Mouse (Mus musculus) urinary bladder, postnatal 4 days (tissue): Measurements from ENCODE around the gene Ibsp.
A peak's percentile ranks its signal among the peaks of the same experiment; 100 is the strongest.

ENCODE experiments used
- DNase-seq, 2 experiments: peaks; one replicate each; pipeline ENCODE4 v3.0.0; 2021 to 2022; ENCODE audit warnings: low spot score in 2 of 2

Gene Ibsp

DNA sequence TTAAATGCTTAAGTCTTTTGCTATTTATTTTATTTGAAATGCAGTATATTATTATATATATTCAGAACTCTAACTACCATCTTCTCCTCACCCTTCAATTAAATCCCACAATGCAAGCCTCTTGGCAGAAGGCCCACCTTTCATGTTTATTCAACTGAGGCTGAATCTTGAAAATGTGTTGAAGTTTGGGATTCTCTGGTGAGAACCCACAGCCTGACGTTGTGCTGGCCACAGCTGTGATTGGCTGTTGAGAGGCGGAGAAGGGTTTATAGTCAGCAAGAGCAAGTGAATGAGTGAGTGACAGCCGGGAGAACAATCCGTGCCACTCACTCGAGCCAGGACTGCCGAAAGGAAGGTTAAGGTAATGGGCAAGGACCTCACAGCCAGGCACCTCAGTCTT is at the start of gene Ibsp:
TSS of gene Ibsp (plus strand) at position 178 of the 400 bp plus-strand sequence.
- no peak for DNase-seq

DNA sequence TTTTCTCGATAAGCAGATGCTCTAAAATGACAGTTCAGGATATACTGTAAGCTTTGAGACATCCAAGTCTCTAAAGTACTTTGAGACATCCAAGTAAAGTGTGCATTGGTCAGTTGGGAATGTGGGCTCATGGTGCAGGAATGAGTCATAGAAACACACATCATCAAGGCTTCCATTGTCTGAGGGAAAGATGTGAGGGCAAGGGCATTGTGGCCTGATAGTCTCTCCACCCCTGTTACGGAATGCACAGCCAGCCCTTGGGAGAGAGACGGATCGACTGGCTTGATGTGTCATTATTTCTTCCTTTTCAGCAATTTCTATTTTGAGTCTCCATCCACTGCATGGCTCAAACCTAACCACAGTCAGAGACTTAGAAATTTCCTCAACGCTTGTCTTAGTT is 47.2 kb upstream of the Ibsp start:
- DNase-seq: no peak

DNA sequence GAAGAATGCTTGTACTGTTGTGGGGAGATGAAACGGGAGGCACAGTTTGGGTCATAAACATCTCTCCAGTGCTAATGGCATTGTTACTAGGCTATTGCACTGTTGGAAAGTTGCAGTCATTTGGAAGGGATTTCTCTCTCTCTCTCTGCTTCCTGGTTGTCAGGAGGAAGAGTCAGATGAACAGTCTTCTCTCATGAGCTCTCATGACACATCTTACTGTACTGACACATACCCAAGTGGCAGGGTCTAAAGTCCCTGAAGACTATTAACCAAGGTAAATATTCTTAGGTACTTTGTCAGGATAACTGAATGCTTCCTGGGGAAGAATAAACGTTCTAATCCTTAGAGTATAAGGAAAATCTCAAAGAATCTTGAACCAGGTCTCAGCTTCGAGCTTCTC is 42.4 kb upstream of the Ibsp start:
- DNase-seq: no peak

DNA sequence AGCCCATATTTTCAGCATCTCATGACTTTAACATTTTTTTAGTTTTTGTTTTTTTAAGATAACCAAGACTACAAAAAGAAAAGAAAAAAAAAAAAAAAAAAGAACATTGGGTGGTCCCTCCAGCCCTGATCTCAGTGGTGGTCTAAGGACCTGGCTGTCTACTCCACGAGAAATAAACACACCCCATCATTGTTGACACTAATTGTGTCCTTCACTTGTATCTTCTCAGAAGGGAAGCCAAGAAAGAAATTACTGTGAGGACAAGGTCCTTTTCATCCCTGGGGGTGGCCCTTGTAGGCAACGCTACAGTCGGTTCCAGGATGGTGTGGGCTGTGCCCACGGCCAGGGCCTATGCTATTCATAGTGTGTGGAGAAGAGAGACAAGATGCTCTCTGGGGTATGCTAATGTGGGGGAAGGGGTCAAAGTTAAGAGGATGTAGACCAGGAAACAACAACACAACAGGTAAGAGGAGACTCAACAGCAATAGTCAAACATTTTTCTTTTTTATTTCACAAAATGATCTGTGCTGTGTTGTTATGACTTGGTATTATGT is 37.0 kb upstream of the Ibsp start:
- DNase-seq: no peak

DNA sequence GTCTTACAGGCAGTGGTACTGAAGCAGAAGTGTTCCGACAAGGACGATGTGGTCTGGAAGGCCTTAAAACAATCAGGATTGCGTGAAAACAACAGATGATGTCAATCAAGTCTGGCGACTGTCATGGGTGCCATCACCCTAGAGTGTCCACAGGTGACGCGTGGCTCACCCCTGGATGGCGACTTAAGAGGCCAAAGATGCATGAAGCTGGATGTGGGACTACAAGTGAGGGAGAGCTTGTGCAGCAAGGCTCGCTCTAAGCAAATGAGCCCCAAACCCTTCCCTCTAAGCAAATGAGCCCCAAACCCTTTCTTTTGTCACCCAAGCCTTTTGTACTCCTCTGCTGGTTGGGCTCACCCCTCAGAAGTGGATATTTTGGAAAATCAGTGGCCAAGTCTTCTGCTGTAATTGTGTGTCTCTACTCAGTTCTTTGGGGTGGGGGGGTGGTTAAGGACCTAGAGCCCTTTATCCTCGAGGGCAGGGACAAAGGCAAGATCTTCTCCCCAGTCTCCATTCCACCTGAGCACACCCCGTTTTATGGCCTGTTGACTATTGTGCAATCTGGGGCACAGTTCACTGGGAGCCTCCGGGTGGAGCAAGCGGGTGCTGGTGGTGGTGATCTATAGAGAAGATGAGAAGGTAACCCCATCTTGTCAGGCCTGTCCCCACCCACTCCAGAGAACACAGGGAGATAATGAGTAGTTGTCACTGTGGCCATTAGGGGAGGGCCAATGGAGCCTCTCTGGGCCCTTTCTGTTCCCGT is 35.8 kb upstream of the Ibsp start:
- DNase-seq: no peak

DNA sequence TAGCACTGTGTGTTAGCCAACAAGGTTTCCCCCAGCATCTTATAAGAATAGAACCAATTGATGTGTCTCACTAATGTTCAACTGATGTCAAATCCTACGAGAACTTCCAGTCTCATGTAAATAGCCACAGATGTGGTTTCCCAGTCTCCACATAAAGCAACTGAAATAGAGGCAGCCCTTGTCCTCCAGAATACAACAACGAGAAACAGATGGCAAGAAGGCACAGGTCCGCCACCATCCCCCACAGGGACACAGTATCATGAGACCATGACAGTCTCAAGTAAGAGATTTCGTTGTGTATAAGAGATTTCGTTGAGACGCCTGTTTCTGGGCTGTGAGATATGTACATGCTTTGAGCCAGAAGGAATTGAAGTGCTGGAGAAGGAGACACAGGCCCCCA is 4.8 kb upstream of the Ibsp start:
- no peak for DNase-seq

DNA sequence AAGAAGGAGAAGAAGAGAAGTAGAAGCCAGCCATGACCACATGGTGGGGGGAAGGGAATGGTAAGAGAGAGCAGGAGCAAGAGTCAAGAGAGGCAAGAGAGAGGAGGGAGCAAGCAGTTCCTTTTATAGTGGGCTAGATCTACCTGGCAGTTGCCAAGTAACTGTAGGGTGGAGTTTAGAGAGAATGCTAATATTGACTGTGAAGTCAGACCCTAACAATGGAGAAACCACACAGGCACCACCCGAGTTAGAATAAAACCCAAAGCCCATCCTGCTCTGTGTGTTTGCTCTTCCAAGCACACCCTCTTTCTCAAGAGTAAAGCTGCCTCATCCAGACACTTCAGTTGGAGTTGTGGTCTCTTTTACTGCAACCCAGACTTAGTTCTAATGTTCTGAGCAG is 15.1 kb downstream of the Ibsp start:
- DNase-seq: no peak

DNA sequence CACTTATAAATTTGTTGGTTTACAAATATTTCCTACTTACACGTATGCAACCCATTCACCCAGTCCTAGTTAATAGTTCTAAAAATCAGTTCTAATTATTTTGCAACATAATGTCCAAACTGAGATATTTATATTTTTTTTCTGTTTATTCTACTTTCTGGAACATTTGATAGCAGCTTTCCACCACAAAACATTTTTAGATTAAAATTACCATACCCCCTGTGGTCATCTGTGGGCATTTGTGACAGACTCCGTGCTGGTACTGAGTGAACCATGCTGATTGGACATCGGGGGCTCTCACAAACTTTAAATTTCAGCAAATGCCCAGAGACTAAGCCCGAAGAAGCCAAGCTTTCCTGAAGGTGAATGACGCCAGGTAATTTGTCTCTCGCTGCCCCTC is 26.1 kb downstream of the Ibsp start, which contains the start of gene Mepe:
TSS of gene Mepe (plus strand) at position 301 of the 400 bp plus-strand sequence.
- DNase-seq: no peak

DNA sequence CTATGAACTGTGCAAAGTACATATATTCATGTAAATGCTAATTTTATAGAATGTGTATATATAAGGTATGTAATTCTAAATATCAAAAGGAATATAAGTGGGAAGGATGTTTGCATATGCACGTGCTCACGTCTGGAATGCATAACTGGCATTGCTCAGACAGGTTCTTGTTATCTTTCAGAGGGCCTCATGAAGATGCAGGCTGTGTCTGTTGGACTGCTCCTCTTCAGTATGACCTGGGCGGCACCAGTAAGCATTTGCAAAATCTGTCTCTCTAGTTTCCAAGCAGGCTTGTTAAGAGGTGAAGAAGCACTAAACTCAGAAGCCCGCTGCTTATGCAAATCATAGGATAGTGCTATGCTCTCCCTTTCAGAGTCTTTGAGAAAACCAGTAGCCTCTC is 27.9 kb downstream of the Ibsp start:
- DNase-seq: no peak

DNA sequence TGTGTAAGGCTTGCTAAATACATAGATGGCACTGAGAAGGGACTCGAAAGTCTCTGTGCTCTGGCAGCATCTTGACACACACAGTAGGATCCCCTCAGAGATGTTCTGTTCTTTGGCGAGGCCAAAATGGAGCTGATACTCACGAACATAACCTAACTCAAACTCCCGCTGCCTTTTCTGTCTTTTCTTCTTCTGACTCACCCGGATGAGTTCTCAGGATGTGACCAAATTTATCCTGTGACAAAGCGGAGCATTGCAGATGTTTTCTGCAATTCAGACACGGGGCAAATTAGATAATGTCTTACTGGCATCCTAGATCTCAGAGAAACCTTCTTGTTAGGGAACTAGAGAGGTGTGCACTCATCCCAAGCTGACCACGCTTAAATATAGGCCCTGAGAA is 28.4 kb downstream of the Ibsp start:
- DNase-seq: no peak

DNA sequence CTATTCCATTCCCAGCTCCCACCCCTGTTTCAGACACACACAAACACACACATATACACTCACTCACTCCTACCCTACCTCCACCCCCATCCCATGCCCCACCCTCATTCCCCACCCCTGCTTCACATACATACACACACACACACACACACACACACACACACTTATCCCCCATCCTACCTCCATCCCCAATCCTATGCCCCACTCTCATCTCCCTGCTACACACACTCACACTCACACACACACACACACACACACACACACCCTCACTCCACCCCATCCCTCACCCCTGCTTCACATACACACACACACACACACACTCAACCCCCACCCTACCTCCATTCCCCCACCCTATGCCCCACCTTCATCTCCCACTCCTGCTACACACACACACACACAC is 28.9 kb downstream of the Ibsp start:
- DNase-seq: no peak

DNA sequence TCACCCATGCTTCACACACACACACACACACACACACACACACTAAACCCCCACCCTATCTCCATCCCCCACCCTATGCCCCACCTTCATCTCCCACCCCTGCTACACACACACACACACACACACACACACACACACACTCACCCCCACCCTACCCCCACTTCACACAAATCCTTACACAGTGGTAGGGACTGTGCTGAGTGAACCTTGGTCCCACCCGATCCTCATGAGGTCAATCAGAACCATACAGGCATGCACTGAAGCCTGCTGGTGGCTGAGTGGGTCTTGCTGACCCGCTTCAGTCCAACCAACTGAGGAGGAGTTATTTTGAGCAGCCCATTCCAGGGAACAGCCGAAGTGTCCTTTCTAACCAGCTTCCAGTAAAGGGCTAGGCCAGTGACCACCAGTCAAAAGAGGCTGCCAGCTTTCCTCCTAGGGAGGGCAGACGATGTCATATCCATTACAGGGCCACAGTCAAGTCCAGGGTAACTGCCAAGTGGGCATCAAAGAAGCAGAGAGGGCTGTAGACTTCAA is 29.4 kb downstream of the Ibsp start:
- no peak for DNase-seq

DNA sequence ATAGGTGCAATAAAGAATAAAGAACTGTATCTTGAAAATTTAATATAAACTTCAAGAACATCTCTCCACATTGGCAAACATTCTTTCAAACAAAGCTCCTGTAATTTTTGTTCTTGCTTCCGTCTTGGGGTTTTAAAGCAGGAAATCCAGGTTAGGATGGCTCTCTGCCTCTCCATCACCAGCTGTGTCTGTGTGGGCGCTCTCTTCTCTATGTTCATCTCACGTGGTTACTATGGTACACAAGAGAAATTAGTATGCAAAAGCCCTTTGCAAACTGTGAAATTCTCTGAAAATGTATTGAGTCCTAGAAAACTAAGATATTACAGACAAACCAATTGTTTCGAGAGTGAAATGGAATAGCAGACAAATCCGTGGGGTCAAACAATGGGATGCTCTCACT is 30.4 kb downstream of the Ibsp start:
- DNase-seq: no peak

DNA sequence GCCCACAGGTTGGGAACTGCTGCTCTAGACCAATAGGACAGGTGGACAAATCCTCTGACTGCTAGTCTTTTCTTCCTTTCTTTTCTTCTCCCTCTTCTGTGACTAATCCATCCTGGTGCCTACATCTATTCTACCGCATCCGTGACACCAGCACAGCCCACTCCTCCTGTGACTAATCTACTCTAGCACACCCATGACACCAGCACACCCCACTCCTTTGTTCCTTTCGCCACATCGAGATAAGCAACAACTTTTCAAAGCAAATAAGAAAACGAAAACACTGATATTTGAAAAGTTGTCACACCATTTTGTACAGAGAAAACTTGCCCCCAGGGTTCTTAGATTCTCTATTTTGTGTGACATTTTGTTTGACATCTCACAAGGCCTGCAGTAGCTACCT is 31.1 kb downstream of the Ibsp start:
- no peak for DNase-seq

DNA sequence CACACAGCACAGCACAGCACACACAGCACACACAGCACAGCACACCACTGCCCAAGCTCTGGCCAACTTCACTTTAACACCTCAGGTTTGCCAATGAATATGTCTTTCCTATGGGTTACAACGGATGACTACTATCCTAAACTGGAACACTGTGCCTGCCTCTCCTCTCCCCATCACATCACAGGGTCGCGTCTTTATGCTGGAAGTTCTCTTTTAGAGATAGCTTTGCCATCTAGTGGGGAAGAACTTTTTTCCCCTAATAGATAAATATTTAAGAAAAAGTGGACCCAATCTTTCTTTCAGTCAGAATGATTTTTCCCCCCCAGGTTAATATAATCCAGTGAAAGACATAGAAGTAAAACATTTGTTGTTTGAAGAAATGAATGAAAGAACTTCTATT is 33.3 kb downstream of the Ibsp start:
- DNase-seq: no peak

DNA sequence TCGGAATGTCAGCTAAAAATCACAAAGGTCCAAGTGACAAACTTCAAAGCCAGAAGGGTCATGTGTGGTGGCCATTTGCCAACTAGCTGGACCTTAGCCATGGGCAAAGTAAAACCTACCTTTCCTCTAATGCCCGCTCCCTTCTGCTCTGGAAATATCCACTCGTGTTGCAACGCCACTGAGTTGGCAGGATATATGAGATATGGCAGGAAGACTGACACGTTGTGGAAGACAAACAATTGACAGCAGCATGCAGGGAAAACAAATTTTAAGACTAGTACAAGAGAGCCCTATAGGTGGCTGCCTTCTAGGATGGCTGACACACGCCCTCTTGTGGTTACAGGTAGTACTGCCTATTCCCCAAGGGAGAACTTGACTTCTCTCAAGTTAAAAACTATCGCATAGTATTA is 34.3 kb downstream of the Ibsp start:
- DNase-seq: peak in 1 of 2 experiments; percentile 68

DNA sequence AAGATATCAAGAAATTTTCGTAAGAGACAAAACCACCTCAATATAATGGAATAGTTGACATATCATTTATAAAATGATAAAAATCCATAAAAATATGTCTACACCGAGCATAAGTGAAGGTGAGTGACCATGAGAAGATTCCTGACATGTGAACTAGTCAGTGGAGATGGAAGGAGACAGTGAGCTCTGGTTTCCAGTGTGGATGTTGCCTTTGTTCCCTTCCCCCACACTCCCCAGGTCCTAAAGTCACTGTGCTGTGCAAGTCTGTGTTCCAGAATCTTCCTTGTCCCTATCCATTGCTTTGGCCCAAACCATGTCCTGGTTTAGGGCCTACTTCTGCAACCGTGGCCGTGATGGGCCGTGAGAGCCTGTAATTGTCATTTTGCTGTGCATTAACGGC is 34.7 kb downstream of the Ibsp start:
- DNase-seq: no peak

DNA sequence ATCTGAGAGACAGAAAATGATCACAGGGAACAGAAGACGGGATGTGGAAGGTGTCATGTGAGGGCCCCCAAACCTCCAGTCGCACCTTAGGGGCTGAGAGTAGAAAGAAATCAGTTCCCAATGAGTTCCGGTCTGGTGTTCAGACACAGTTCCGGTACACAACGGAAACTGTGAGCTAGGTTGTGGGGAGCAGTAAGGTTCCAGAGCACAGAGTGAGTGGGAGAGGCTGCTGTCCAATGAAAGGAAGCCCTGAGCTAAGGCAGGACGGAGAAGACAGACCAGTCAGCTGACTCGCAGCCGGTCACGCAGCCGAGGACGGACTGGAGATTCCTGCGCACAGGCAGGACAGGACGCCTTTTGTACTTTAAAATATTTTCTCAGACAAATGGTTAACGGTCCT is 35.5 kb downstream of the Ibsp start:
- DNase-seq: no peak

DNA sequence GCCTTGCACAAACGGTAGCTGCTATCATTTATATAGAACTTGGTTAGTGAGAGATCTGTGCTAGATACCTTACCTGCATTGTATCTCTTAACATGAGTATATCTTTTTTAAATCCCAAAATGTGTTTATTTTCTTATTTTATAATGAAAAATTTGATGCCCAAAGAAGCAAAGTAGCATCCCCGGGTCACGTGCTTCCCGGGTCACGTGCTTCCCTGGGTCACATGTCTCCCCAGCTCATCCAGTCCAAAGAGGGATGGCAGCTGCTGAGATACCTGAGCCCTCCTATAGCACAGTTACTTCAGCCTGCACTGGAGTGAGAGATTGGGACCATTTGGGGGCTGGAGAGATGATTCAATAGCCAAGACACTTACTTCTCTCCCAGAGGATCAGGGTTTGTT is 37.0 kb downstream of the Ibsp start:
- DNase-seq: no peak

DNA sequence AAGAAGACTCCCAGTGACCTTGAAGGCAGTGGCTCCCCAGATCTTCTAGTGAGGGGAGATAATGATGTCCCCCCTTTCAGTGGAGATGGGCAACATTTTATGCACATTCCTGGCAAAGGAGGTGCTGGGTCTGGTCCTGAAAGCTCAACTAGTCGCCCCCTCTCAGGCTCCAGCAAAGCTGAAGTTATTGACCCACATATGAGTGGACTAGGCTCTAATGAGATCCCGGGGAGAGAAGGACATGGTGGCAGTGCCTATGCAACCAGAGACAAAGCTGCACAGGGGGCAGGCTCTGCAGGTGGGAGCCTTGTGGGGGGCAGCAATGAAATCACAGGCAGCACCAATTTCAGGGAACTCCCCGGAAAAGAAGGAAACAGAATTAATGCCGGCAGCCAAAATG is 38.5 kb downstream of the Ibsp start:
- no peak for DNase-seq

DNA sequence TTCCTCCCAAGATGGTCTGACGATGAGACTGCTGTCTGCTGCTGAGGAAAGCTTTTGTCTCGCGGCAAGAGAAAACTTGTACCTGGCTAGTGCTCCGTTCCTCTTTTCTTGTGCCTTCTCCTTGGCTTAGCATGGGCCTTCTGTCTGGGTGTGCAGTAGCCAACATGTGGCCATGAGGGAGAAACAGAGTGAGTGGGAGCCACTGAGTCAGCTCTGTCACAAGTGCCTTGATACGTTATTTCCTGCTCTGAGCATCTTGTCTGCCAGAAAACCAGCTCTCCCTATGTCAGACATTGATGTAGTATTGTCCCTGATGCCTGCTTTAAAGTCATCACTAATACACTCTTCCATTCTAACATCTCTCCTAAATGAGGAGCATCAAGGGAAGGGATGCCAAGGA is 40.0 kb downstream of the Ibsp start:
- DNase-seq: no peak

DNA sequence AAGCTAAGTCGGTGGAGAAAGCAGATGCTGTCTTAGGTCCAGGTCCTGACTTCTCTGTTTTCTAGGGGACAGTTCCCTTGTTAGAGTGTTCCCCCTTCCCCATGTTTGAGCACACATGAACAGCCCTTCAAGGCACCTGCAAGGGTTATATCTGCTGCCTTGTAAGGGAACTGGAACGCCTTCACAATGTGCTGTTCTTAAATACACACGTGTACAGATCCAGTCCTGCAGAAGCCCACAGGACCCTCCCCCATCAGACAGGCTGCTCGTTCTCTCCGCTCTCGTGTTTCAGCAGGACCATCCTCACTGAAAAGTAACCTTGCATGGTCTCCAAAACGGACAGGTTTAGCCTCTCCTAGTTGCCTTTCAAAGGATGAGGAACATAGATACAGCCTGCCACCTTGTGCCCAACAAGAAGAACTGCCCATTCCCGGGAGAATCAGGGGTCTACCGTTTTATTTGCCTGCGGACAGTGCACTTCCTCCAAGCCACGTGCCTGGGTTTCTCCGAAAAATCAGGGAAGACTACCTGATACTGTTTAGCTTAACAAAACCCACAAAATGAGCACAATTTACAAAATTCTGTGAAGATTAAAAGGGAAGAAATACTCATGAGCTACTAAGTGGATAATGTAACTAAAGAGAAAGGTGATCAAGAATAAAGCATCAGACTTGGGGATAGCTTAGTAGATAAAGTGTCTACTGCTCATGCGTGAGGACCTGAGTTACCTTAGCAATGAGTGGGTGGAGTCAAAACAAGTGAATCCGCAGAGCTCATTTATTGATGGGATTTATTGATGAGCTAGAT is 40.9 kb downstream of the Ibsp start:
- DNase-seq: no peak

DNA sequence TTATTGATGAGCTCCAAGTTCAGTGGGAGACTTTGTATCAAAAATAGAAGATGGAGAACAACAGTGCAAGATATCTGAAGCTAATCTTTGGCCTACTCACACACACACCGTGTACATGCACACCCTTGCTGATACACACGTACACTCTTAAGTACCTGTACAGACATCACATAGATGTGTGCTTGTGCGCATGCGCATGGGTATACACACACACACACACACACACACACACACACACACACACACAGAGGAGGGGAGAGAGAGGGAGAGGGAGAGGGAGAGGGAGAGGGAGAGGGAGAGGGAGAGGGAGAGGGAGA is 41.5 kb downstream of the Ibsp start:
- no peak for DNase-seq
